Mouse (Mus musculus) forebrain, postnatal 0 days (tissue): ENCODE data around the gene Scaf8. TPM values are rescaled to one million over a fixed set of nuclear protein-coding genes. Genes with fewer than 3 reads are reported as not detected.
A peak's percentile ranks its signal among the peaks of the same experiment; 100 is the strongest.

Experiments
- ATAC-seq: fragments of 200-750 bp; cut with Nextera tagmentation; 2 replicates; pipeline ENCODE4 v1.8.0; 2017; ENCODE audit warnings: mild to moderate bottlenecking, moderate library complexity
- DNase-seq: peaks from one replicate; pipeline ENCODE4 v3.0.0-alpha.2; 2015
- H3K27ac ChIP-seq: fragments of 300-500 bp; sonication (generic); 2 replicates; pipeline ENCODE4 v1.5.1; 2014; ENCODE audit warnings: low read depth, mild to moderate bottlenecking, antibody characterized with exemption, low read length, moderate library complexity, mixed read lengths
- H3K27me3 ChIP-seq: fragments of 300-500 bp; sonication (generic); 2 replicates; pipeline ENCODE4 v1.6.1; 2014; ENCODE audit warnings: mild to moderate bottlenecking, low read length, mixed read lengths; ENCODE audit not compliant: insufficient read depth
- H3K36me3 ChIP-seq: fragments of 300-500 bp; sonication (generic); 2 replicates; pipeline ENCODE4 v1.6.1; 2014; ENCODE audit warnings: mild to moderate bottlenecking, moderate library complexity; ENCODE audit not compliant: insufficient read depth
- H3K4me1 ChIP-seq: fragments of 300-500 bp; sonication (generic); 2 replicates; pipeline ENCODE4 v1.6.1; 2014; ENCODE audit warnings: antibody characterized with exemption; ENCODE audit not compliant: insufficient read depth
- H3K4me2 ChIP-seq: fragments of 300-500 bp; sonication (generic); 2 replicates; pipeline ENCODE4 v1.6.1; 2014; ENCODE audit warnings: low read depth, mild to moderate bottlenecking, moderate library complexity
- H3K4me3 ChIP-seq: fragments of 300-500 bp; sonication (generic); 2 replicates; pipeline ENCODE4 v1.5.1; 2014; ENCODE audit warnings: low read depth, low read length, mixed read lengths
- H3K9ac ChIP-seq: fragments of 300-500 bp; sonication (generic); 2 replicates; pipeline ENCODE4 v1.6.1; 2014; ENCODE audit warnings: mild to moderate bottlenecking
- H3K9me3 ChIP-seq: fragments of 300-500 bp; sonication (generic); 2 replicates; pipeline ENCODE4 v1.6.1; 2016; ENCODE audit warnings: low read length
- CTCF ChIP-seq: sonication (generic); IDR thresholded peaks from 2 replicates; pipeline ENCODE4 v1.5.1; 2016; ENCODE audit warnings: antibody characterized with exemption, control low read depth, low read depth
- WGBS: fragments of 180-500 bp; shearing (Covaris S2); extraction: QIAGEN DNeasy Blood & Tissue Kit; methylation state at CpG from one replicate; pipeline ENCODE4 v1.1.7; 2014; 5-methylcytosine and 5-hydroxymethylcytosine counted together
- polyA plus RNA-seq: library from polyadenylated mRNA; unstranded; fragments of >200 nt; fragmentation: Nextera tagmentation; extraction: Ambion mirVana; gene quantifications from 2 replicates; pipeline ENCODE4 v1.2.1, GENCODE M21; 2015
- total RNA-seq: library from RNA; depleted of rRNA; stranded (reverse); fragments of >200 nt; gene quantifications from 2 replicates; pipeline ENCODE4 v1.2.3, GENCODE M21; 2014

Gene Scaf8
- total and polyA plus RNA-seq, 2 experiments from 2014 or later, result 15.6 to 65.8 TPM

- H3K27me3 ChIP-seq, result no peaks in the 10 kb centered on the region
- H3K9me3 ChIP-seq, result no peaks in the 10 kb centered on the region
- no peak overlapping the region for H3K9ac ChIP-seq
- 0 out of 2 replicates have a peak, but pooled peaks cover 2% of the 10 kb centered on the region for H3K36me3 ChIP-seq
- H3K4me2 ChIP-seq, result no peak overlapping the region
- H3K4me3 ChIP-seq, result no peak overlapping the region
- no peak overlapping the region for H3K27ac ChIP-seq
- DNase-seq (no peak), ATAC-seq (no peak)
- 72% methylated on average over 2 of the region's 2 CpGs for WGBS
- TF ChIP-seq CTCF, result no peak
- H3K4me1 ChIP-seq, result peaks cover 7% of the 10 kb centered on the region; the same call in 1 of the 2 replicates
Measured at GRCm38 (mm10) chr17:3223071-3223470, 108.3 kb downstream of the Scaf8 start.

GRCm38 (mm10) chr17:3223721-3224120 lies 108.9 kb downstream of the Scaf8 start:
- no peak overlapping the region for H3K27ac ChIP-seq
- WGBS, result 80% methylated on average over 3 of the region's 3 CpGs
- no peaks in the 10 kb centered on the region for H3K9me3 ChIP-seq
- ATAC-seq (no peak), DNase-seq (no peak)
- no peak overlapping the region for H3K4me2 ChIP-seq
- no peak overlapping the region for H3K4me3 ChIP-seq
- no peak overlapping the region for H3K9ac ChIP-seq
- peaks cover 5% of the 10 kb centered on the region; the same call in 1 of the 2 replicates for H3K4me1 ChIP-seq
- TF ChIP-seq CTCF, result no peak
- no peaks in the 10 kb centered on the region for H3K27me3 ChIP-seq
- 0 out of 2 replicates have a peak, but pooled peaks cover 2% of the 10 kb centered on the region for H3K36me3 ChIP-seq

- Histone ChIP-seq H3K27ac (no peak overlapping the region), H3K36me3 (0 out of 2 replicates have a peak, but pooled peaks cover 2% of the 10 kb centered on the region), H3K4me3 (no peak overlapping the region), H3K27me3 (no peaks in the 10 kb centered on the region), H3K9ac (no peak overlapping the region), H3K4me2 (no peak overlapping the region), H3K4me1 (no peaks in the 10 kb centered on the region), H3K9me3 (no peaks in the 10 kb centered on the region)
- 66% methylated on average over 4 of the region's 4 CpGs for WGBS
- peak; percentile 98 for TF ChIP-seq CTCF
- peak; percentile 78 for ATAC-seq
- DNase-seq, result peak; percentile 88
Measured at GRCm38 (mm10) chr17:3224383-3225106, 109.8 kb downstream of the Scaf8 start.

- 0 out of 2 replicates have a peak overlapping the region, but pooled peaks have one; percentile 31 for H3K27ac ChIP-seq
- H3K9ac ChIP-seq, result no peak overlapping the region
- H3K9me3 ChIP-seq, result no peaks in the 10 kb centered on the region
- H3K4me1 ChIP-seq, result no peaks in the 10 kb centered on the region
- WGBS, result 68% methylated on average over 17 of the region's 17 CpGs
- DNase-seq, result peak; percentile 92
- 0 out of 2 replicates have a peak, but pooled peaks cover 5% of the 10 kb centered on the region for H3K36me3 ChIP-seq
- H3K27me3 ChIP-seq, result no peaks in the 10 kb centered on the region
- ATAC-seq, result peak; percentile 95
- H3K4me2 ChIP-seq, result no peak overlapping the region
- no peak overlapping the region for H3K4me3 ChIP-seq
- TF ChIP-seq CTCF, result peak; percentile 97
Measured at GRCm38 (mm10) chr17:3230231-3231000, 115.6 kb downstream of the Scaf8 start.

GRCm38 (mm10) chr17:3232626-3233025 lies 117.9 kb downstream of the Scaf8 start:
- H3K9me3 ChIP-seq, result no peaks in the 10 kb centered on the region
- H3K27me3 ChIP-seq, result no peaks in the 10 kb centered on the region
- TF ChIP-seq CTCF, result no peak
- H3K9ac ChIP-seq, result no peak overlapping the region
- DNase-seq (no peak), ATAC-seq (no peak)
- H3K4me3 ChIP-seq, result no peak overlapping the region
- no peaks in the 10 kb centered on the region for H3K4me1 ChIP-seq
- no peak overlapping the region for H3K4me2 ChIP-seq
- H3K27ac ChIP-seq, result no peak overlapping the region
- WGBS, result 71% methylated on average over 5 of the region's 5 CpGs
- H3K36me3 ChIP-seq, result 0 out of 2 replicates have a peak, but pooled peaks cover 3% of the 10 kb centered on the region

GRCm38 (mm10) chr17:3243672-3244071 lies 128.9 kb downstream of the Scaf8 start:
- no peak overlapping the region for H3K4me2 ChIP-seq
- H3K36me3 ChIP-seq, result no peaks in the 10 kb centered on the region
- peaks cover 24% of the 10 kb centered on the region for H3K4me1 ChIP-seq
- no peaks in the 10 kb centered on the region for H3K9me3 ChIP-seq
- DNase-seq, result peak; percentile 80
- peak overlapping the region; percentile 81; the same call in 1 of the 2 replicates for H3K27ac ChIP-seq
- no peak overlapping the region for H3K9ac ChIP-seq
- H3K4me3 ChIP-seq, result no peak overlapping the region
- ATAC-seq, result peak; percentile 27; the same call in 1 of the 2 replicates
- H3K27me3 ChIP-seq, result no peaks in the 10 kb centered on the region
- TF ChIP-seq CTCF, result no peak
- WGBS, result 53% methylated on average over 3 of the region's 3 CpGs
